Mouse (Mus musculus) bone marrow, adult 2 months (tissue): Measurements from ENCODE around the gene Ercc1.

ENCODE experiments used
- CTCF ChIP-seq: fragments of 200-500 bp; IDR thresholded peaks from 2 replicates; pipeline ENCODE4 v1.5.1; 2011; ENCODE audit warnings: low read length, control low read depth; ENCODE audit not compliant: control insufficient read depth, insufficient read depth
- POLR2A ChIP-seq: fragments of 200-500 bp; IDR thresholded peaks from 2 replicates; pipeline ENCODE4 v1.6.1; 2011; ENCODE audit warnings: low read depth, mild to moderate bottlenecking, control low read depth, low read length, borderline replicate concordance; ENCODE audit not compliant: control insufficient read depth

DNA sequence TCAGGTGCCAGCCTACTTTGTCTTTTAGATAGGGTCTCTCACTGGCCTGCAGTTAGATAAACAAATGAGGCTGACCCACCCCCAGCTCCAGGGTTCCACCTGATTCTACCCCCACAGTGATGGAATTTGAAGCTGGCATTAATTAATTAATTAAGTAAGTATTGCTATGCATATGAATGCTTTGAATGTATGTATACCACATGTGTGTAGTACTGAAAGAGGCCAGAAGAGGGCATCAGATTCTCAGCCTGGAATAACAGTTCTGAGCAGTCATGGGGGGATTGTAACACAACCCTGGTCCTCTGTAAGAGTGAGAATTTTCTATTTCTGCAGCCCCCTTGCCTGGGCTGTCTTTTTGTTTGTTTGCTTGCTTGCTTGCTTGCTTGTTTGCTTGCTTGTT, 16.2 kb upstream of the Ercc1 start:
- TF ChIP-seq CTCF, result no peak
- no peak for TF ChIP-seq POLR2A
